Mouse (Mus musculus) kidney, embryonic 16.5 days (tissue): ENCODE measurements around the gene Lrp2. TPM values are rescaled to one million over a fixed set of nuclear protein-coding genes. Genes with fewer than 3 reads are reported as not detected.

Experiments used
- ATAC-seq: fragments of 200-750 bp; cut with Nextera tagmentation; 2 replicates; pipeline ENCODE4 v1.8.0; 2017; ENCODE audit warnings: moderate TSS enrichment; ENCODE audit not compliant: low FRiP score, low TSS enrichment
- H3K27ac ChIP-seq: fragments of 300-500 bp; sonication (generic); 2 replicates; pipeline ENCODE4 v1.5.1; 2014; ENCODE audit warnings: low read length
- H3K27me3 ChIP-seq: fragments of 300-500 bp; sonication (generic); 2 replicates; pipeline ENCODE4 v1.6.1; 2014; ENCODE audit warnings: low read length, control low read depth, mixed read lengths; ENCODE audit not compliant: insufficient read depth
- H3K36me3 ChIP-seq: fragments of 300-500 bp; sonication (generic); 2 replicates; pipeline ENCODE4 v1.6.1; 2014; ENCODE audit warnings: low read length, control low read depth, mixed read lengths; ENCODE audit not compliant: insufficient read depth
- H3K4me1 ChIP-seq: fragments of 300-500 bp; sonication (generic); 2 replicates; pipeline ENCODE4 v1.6.1; 2014; ENCODE audit warnings: low read length, control low read depth, mixed read lengths; ENCODE audit not compliant: insufficient read depth
- H3K4me2 ChIP-seq: fragments of 300-500 bp; sonication (generic); replicated peaks from 2 replicates; pipeline ENCODE4 v1.6.1; 2014; ENCODE audit warnings: low read depth, low read length
- H3K4me3 ChIP-seq: fragments of 300-500 bp; sonication (generic); 2 replicates; pipeline ENCODE4 v1.5.1; 2014; ENCODE audit warnings: mild to moderate bottlenecking, low read length
- H3K9ac ChIP-seq: fragments of 300-500 bp; sonication (generic); replicated peaks from 2 replicates; pipeline ENCODE4 v1.6.1; 2014; ENCODE audit warnings: low read length
- H3K9me3 ChIP-seq: fragments of 300-500 bp; sonication (generic); 2 replicates; pipeline ENCODE4 v1.6.1; 2016; ENCODE audit warnings: low read length, control low read depth
- WGBS: fragments of 180-500 bp; shearing (Covaris S2); extraction: QIAGEN DNeasy Blood & Tissue Kit; methylation state at CpG from one replicate; pipeline ENCODE4 v1.1.7; 2014; 5-methylcytosine and 5-hydroxymethylcytosine counted together
- polyA plus RNA-seq: library from polyadenylated mRNA; unstranded; fragments of >200 nt; fragmentation: Nextera tagmentation; extraction: Ambion mirVana; gene quantifications from 2 replicates; pipeline ENCODE4 v1.2.1, GENCODE M21; 2015

Gene Lrp2
- polyA plus RNA-seq, 1 experiment from 2014 or later = 23.0 TPM

DNA sequence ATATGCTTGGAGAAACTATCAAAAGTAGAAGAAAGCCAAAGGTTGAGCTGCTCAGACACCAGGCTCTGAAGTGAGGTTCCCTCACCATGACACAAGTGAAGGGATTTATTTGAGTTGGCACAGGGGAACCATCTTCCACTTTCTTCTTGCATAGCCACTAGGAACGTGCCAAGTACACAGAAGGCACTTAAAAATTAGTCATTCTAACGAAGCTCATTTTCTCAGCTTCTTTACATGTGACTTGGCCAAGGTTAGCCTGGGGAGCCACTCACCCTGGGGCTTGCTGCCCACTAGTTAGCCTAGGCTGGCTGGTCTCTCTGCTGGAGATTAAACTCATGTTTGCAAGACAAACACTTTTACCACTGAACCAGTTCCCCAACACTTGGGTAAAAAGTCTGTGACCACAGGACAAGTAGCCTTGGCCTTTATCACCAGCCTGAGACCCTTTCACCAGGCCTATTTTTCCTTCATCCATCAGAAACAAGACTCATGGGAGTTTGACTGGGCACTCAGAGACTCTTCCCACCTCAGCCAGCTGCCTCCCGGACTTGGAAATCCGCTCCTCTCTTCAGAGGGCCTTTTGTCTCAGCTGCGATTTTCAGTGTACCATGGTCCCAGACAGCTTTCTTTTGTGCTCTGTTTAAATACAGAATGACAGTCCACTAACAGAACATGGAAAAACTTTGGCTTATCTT is 12.7 kb downstream of the Lrp2 start:
- H3K27me3 ChIP-seq = no peaks in the 10 kb centered on the region
- H3K4me2 ChIP-seq = no peak overlapping the region
- H3K9me3 ChIP-seq = no peaks in the 10 kb centered on the region
- no peak overlapping the region for H3K4me3 ChIP-seq
- WGBS = 86% methylated on average over 5 of the region's 5 CpGs
- no peaks in the 10 kb centered on the region for H3K4me1 ChIP-seq
- no peaks in the 10 kb centered on the region for H3K36me3 ChIP-seq
- no peak overlapping the region for H3K9ac ChIP-seq
- ATAC-seq = no peak
- H3K27ac ChIP-seq = no peak overlapping the region

DNA sequence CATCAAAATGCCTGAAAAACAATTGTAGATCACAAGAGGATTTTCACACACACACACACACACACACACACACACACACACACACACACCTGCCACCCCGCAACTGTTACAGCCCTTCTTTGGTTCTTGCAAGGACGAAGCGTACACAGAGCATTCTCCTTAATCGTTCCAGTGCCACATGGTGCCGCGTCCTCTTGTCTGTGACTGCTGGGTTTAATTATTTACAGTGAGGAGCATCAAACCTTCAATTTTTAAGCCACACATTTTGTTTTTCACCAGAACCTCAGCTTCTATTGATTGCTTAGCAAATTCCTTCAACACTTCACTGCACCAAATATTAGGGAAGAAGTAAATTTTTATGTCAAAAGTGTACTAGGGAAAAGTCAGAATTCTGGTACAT is 15.3 kb downstream of the Lrp2 start:
- WGBS = 54% methylated on average over 6 of the region's 6 CpGs
- no peaks in the 10 kb centered on the region for H3K4me1 ChIP-seq
- no peak overlapping the region for H3K4me2 ChIP-seq
- no peaks in the 10 kb centered on the region for H3K27me3 ChIP-seq
- 0 out of 2 replicates have a peak overlapping the region, but pooled peaks have one; percentile 34 for H3K27ac ChIP-seq
- ATAC-seq = peak; percentile 70; the same call in 1 of the 2 replicates
- no peaks in the 10 kb centered on the region for H3K9me3 ChIP-seq
- H3K36me3 ChIP-seq = no peaks in the 10 kb centered on the region
- no peak overlapping the region for H3K9ac ChIP-seq
- H3K4me3 ChIP-seq = no peak overlapping the region

GRCm38 (mm10) chr2:69566281-69566680 is 19.6 kb downstream of the Lrp2 start:
- Histone ChIP-seq H3K4me1 (no peaks in the 10 kb centered on the region), H3K36me3 (no peaks in the 10 kb centered on the region), H3K27me3 (no peaks in the 10 kb centered on the region), H3K4me2 (no peak overlapping the region), H3K9me3 (no peaks in the 10 kb centered on the region), H3K9ac (no peak overlapping the region), H3K4me3 (no peak overlapping the region), H3K27ac (no peak overlapping the region)
- ATAC-seq = 0 out of 2 replicates have a peak, but pooled peaks have one; percentile 14
- 60% methylated on average over 7 of the region's 7 CpGs for WGBS

DNA sequence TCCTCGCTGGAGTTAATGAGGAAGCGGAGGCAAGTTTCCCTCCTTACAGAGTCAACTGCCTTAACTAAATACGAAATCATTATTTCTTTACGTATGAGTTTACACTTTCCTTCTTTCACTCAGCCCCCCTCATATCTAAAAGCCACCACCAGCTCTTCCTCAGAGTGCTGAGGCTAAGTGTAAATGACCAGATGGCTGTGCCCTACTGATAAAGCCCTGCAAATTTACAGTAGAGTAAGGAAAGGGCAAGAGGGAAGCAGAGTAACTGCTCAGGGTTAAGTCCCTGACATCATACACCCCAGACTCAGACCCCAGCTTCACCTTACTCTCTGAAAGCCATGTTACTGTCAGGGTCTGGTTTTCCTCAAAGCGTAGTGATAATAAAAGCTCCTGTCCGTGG is 22.4 kb downstream of the Lrp2 start:
- H3K9me3 ChIP-seq = no peaks in the 10 kb centered on the region
- no peak for ATAC-seq
- peaks cover 9% of the 10 kb centered on the region; the same call in 1 of the 2 replicates for H3K27me3 ChIP-seq
- no peak overlapping the region for H3K27ac ChIP-seq
- H3K4me2 ChIP-seq = no peak overlapping the region
- H3K9ac ChIP-seq = no peak overlapping the region
- H3K36me3 ChIP-seq = no peaks in the 10 kb centered on the region
- peaks cover 15% of the 10 kb centered on the region for H3K4me1 ChIP-seq
- H3K4me3 ChIP-seq = no peak overlapping the region
- WGBS = 76% methylated on average over 6 of the region's 6 CpGs

DNA sequence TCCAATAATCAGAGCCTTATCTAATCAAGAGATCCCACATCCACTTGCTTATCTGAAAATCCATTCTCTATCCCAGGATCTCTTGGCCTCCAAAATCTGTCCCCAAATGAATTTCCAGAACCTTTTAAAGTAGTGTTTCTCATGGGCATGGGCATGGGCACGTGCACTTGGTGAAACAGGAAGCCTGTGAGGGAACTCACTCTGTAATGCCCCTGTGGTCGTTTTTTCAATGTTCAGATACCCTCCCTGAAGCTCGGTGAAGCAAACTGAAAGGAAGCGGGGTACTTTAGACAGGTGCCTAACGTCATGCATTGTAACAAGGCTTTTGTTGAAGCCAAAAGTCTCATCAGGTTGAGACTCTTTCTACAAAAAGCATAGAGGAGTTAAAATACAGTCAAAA is 23.1 kb downstream of the Lrp2 start:
- Histone ChIP-seq H3K27me3 (peaks cover 13% of the 10 kb centered on the region; the same call in 1 of the 2 replicates), H3K36me3 (no peaks in the 10 kb centered on the region), H3K4me1 (peaks cover 15% of the 10 kb centered on the region), H3K9me3 (no peaks in the 10 kb centered on the region), H3K4me3 (no peak overlapping the region), H3K27ac (no peak overlapping the region), H3K9ac (no peak overlapping the region), H3K4me2 (no peak overlapping the region)
- ATAC-seq = no peak
- WGBS = 55% methylated on average over 5 of the region's 5 CpGs

DNA sequence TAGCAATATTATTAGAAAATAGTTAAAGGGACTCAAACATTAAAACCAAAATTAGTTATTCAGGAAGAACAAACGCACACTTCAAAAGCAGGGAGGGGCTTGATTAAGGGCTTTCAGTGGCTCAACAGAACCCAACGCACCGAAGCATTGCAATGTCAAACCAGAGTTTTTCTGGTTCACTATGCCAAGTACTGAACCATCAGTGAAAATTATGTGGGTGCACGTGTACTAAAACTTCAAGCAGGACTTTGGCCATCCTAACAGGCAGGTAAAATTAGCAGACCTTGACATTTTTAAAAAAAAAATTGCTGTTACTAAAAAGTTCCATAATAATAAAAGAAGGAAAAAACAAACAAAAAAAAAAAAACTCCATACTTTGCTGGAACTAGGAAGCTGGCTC is 25.6 kb downstream of the Lrp2 start:
- Histone ChIP-seq H3K36me3 (no peaks in the 10 kb centered on the region), H3K9ac (no peak overlapping the region), H3K4me3 (no peak overlapping the region), H3K27ac (no peak overlapping the region), H3K9me3 (no peaks in the 10 kb centered on the region), H3K27me3 (peaks cover 13% of the 10 kb centered on the region; the same call in 1 of the 2 replicates), H3K4me2 (peak overlapping the region; percentile 46), H3K4me1 (peaks cover 15% of the 10 kb centered on the region)
- ATAC-seq = no peak; the same call in 1 of the 2 replicates
- WGBS = 26% methylated on average over 4 of the region's 4 CpGs

- H3K27ac ChIP-seq = no peak overlapping the region
- no peak overlapping the region for H3K9ac ChIP-seq
- H3K4me3 ChIP-seq = peak overlapping the region; percentile 18; the same call in 1 of the 2 replicates
- peaks cover 13% of the 10 kb centered on the region; the same call in 1 of the 2 replicates for H3K27me3 ChIP-seq
- 19% methylated on average over 15 of the region's 15 CpGs for WGBS
- peaks cover 15% of the 10 kb centered on the region for H3K4me1 ChIP-seq
- no peaks in the 10 kb centered on the region for H3K36me3 ChIP-seq
- H3K4me2 ChIP-seq = peak overlapping the region; percentile 46
- peak; percentile 73 for ATAC-seq
- H3K9me3 ChIP-seq = no peaks in the 10 kb centered on the region
Observed at GRCm38 (mm10) chr2:69559380-69559779, 26.5 kb downstream of the Lrp2 start.

DNA sequence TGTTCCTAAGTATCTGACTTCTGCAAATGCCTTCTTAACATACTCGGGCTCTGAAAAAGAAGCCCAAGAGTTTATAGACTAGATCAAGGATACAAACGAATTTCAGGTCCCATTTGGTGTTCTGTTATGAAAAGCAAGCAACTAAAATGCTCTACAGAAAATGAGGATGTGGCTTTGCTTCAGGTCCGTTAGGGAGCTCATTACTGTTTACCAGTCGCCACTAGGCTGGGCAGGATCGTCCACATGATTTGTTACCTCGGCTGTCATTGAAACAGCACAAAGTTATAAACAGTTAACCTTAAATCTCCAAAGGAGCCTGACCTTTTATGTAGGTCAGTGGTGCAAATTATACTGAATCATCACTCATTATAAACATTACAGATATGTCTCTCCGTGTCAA is 29.2 kb downstream of the Lrp2 start:
- peaks cover 16% of the 10 kb centered on the region for H3K4me1 ChIP-seq
- ATAC-seq = no peak
- H3K4me2 ChIP-seq = no peak overlapping the region
- WGBS = 42% methylated on average over 7 of the region's 7 CpGs
- no peak overlapping the region for H3K9ac ChIP-seq
- H3K27ac ChIP-seq = no peak overlapping the region
- H3K9me3 ChIP-seq = no peaks in the 10 kb centered on the region
- H3K36me3 ChIP-seq = no peaks in the 10 kb centered on the region
- H3K4me3 ChIP-seq = no peak overlapping the region
- H3K27me3 ChIP-seq = peaks cover 13% of the 10 kb centered on the region; the same call in 1 of the 2 replicates

DNA sequence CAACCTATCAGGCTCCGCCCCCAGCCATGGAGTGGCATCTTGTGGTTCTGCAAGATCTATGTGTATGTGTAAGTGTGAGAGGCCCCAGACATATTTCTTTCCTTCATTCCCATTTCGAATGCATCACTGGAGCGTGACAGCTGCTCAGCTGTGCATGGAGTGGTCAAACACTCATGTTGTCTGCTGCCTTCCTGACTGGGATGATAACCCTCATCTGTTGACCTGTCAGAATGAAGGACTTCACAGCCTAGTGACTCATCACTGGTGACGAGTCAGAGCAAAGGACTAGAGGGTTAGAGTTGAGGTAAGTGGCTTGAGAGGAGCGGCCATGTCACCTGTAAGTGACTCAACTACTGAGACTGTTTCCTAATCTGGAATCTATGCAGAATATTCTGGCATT is 34.2 kb downstream of the Lrp2 start:
- H3K9me3 ChIP-seq = no peaks in the 10 kb centered on the region
- H3K4me1 ChIP-seq = peaks cover 5% of the 10 kb centered on the region; the same call in 1 of the 2 replicates
- ATAC-seq = peak; percentile 80
- WGBS = 53% methylated on average over 5 of the region's 5 CpGs
- H3K4me2 ChIP-seq = no peak overlapping the region
- no peaks in the 10 kb centered on the region for H3K27me3 ChIP-seq
- H3K4me3 ChIP-seq = no peak overlapping the region
- no peaks in the 10 kb centered on the region for H3K36me3 ChIP-seq
- H3K9ac ChIP-seq = no peak overlapping the region
- no peak overlapping the region for H3K27ac ChIP-seq

DNA sequence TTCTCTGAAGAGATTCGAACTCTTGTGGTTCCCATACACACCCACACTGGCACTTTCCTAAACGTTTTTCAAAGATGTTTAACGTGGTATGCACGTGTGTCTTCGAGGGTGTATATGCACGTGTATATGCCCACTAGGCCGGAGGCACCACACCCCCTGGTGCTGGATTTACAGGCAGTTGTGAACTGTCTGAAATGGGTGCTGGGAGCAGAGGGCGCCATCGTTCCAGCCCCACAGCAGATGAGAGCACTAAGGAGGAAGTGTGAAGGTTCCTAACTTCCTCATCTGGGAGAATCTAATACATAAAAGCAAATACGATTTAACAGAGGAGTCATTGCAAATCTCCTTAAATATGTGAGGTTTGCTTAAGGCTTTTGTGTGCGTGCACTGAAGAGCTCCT is 39.0 kb downstream of the Lrp2 start:
- 77% methylated on average over 11 of the region's 11 CpGs for WGBS
- H3K4me2 ChIP-seq = no peak overlapping the region
- H3K9me3 ChIP-seq = no peaks in the 10 kb centered on the region
- H3K27me3 ChIP-seq = no peaks in the 10 kb centered on the region
- no peak overlapping the region for H3K4me3 ChIP-seq
- ATAC-seq = no peak
- H3K27ac ChIP-seq = no peak overlapping the region
- no peak overlapping the region for H3K9ac ChIP-seq
- no peaks in the 10 kb centered on the region for H3K36me3 ChIP-seq
- H3K4me1 ChIP-seq = peaks cover 5% of the 10 kb centered on the region; the same call in 1 of the 2 replicates
